Mouse (Mus musculus) cortical plate, adult 2 months (tissue): ENCODE results near the gene Fbxl17.

Experiments used
- CTCF ChIP-seq: fragments of 200-500 bp; IDR thresholded peaks from 2 replicates; pipeline ENCODE4 v1.5.1; 2011; ENCODE audit warnings: mild to moderate bottlenecking, control low read depth, low read length; ENCODE audit not compliant: insufficient read depth; ENCODE audit errors: extremely low read depth
- POLR2A ChIP-seq: fragments of 200-500 bp; IDR thresholded peaks from 2 replicates; pipeline ENCODE4 v1.6.1; 2011; ENCODE audit warnings: mild to moderate bottlenecking, low read length, control low read depth; ENCODE audit not compliant: insufficient read depth; ENCODE audit errors: extremely low read depth

DNA sequence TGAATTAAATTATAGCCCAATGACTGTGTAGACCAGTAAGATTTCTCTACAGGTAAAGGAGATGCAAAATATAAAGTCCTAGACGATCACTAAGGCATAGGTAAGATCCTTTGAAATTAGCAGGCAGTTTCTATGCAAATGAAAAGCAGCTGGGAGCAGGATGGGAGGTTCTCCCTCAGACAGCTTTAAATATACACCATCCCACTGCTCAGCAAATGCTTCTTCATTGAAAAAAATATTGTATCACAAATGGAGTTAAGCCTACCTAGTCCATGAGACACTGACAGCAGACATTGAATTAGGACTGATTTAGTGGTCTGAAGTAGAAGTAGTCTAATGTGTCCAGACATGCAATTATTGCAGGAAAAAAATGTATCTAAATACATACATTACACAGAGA, 327.1 kb downstream of the Fbxl17 start:
- TF ChIP-seq CTCF (no peak), POLR2A (no peak)
